Mouse (Mus musculus) liver, adult 2 months (tissue): ENCODE measurements around the gene Fbxo6. TPM values are rescaled to one million over a fixed set of nuclear protein-coding genes. Genes with fewer than 3 reads are reported as not detected.

ENCODE experiments used
- DNase-seq: peaks from one replicate; pipeline ENCODE4 v3.0.0-alpha.2; 2011; ENCODE audit warnings: low read depth, low spot score; ENCODE audit errors: extremely low read depth
- H3K27ac ChIP-seq: fragments of 200-500 bp; replicated peaks from 2 replicates; pipeline ENCODE4 v1.5.1; 2012; ENCODE audit warnings: low read depth, mild to moderate bottlenecking, control low read depth, inconsistent platforms, low read length; ENCODE audit not compliant: insufficient read depth
- H3K27me3 ChIP-seq: fragments of 200-500 bp; 2 replicates; pipeline ENCODE4 v1.6.1; 2012; ENCODE audit warnings: mild to moderate bottlenecking, moderate library complexity, low read length, inconsistent platforms; ENCODE audit not compliant: control insufficient read depth, insufficient read depth
- H3K36me3 ChIP-seq: fragments of 200-500 bp; 2 replicates; pipeline ENCODE4 v1.6.1; 2012; ENCODE audit warnings: low read length, inconsistent platforms; ENCODE audit not compliant: control insufficient read depth, insufficient read depth
- H3K4me1 ChIP-seq: fragments of 200-500 bp; 2 replicates; pipeline ENCODE4 v1.6.1; 2011; ENCODE audit warnings: low read length; ENCODE audit not compliant: control insufficient read depth, insufficient read depth
- H3K4me3 ChIP-seq: fragments of 200-500 bp; 2 replicates; pipeline ENCODE4 v1.5.1; 2011; ENCODE audit warnings: low read depth, mild to moderate bottlenecking, control low read depth, low read length, moderate library complexity; ENCODE audit not compliant: insufficient read depth
- H3K79me2 ChIP-seq: fragments of 200-500 bp; 2 replicates; pipeline ENCODE4 v1.6.1; 2012; ENCODE audit warnings: inconsistent platforms, mild to moderate bottlenecking, low read length, moderate library complexity; ENCODE audit not compliant: control insufficient read depth, insufficient read depth
- H3K9ac ChIP-seq: fragments of 200-500 bp; 2 replicates; pipeline ENCODE4 v1.6.1; 2012; ENCODE audit warnings: low read depth, mild to moderate bottlenecking, control low read depth, inconsistent platforms, low read length
- CTCF ChIP-seq: fragments of 200-500 bp; IDR thresholded peaks from 2 replicates; pipeline ENCODE4 v1.5.1; 2011; ENCODE audit warnings: low read depth, low read length, control low read depth
- POLR2A ChIP-seq: fragments of 200-500 bp; IDR thresholded peaks from 2 replicates; pipeline ENCODE4 v1.6.1; 2011; ENCODE audit warnings: low read length, control low read depth; ENCODE audit not compliant: insufficient read depth; ENCODE audit errors: extremely low read depth
- WGBS: fragments of 180-500 bp; shearing (Covaris S2); methylation state at CpG from one replicate; pipeline ENCODE4 v1.1.7; 2018; 5-methylcytosine and 5-hydroxymethylcytosine counted together
- polyA plus RNA-seq: library from polyadenylated mRNA; depleted of rRNA; stranded (reverse); fragments of >200 nt; gene quantifications from 2 replicates; pipeline ENCODE4 v1.2.3, GENCODE M21; 2012
- total RNA-seq: library from RNA; depleted of rRNA; stranded (reverse); fragments of >200 nt; gene quantifications from 2 replicates; pipeline ENCODE4 v1.2.3, GENCODE M21; 2014

Gene Fbxo6
- total and polyA plus RNA-seq, 2 experiments, result 38.7 to 91.9 TPM

- TF ChIP-seq CTCF (peak; percentile 93), POLR2A (0 out of 2 replicates have a peak, but pooled peaks have one; percentile 46)
- H3K27me3 ChIP-seq, result no peaks in the 10 kb centered on the region
- DNase-seq, result peak; percentile 84
- H3K79me2 ChIP-seq, result peaks cover 4% of the 10 kb centered on the region; the same call in 1 of the 2 replicates
- peak overlapping the region; percentile 92 for H3K9ac ChIP-seq
- H3K36me3 ChIP-seq, result no peaks in the 10 kb centered on the region
- peaks cover 9% of the 10 kb centered on the region for H3K4me1 ChIP-seq
- peak overlapping the region; percentile 95 for H3K27ac ChIP-seq
- under 1% methylated on average over 65 of the region's 65 CpGs for WGBS
- H3K4me3 ChIP-seq, result peak overlapping the region; percentile 87
Measured at GRCm38 (mm10) chr4:148140098-148141011, 11.6 kb downstream of the Fbxo6 start.

GRCm38 (mm10) chr4:148139767-148140097 lies 12.2 kb downstream of the Fbxo6 start:
- DNase-seq, result no peak

GRCm38 (mm10) chr4:148137503-148137902 lies 14.4 kb downstream of the Fbxo6 start:
- no peaks in the 10 kb centered on the region for H3K36me3 ChIP-seq
- no peaks in the 10 kb centered on the region for H3K4me1 ChIP-seq
- no peak overlapping the region for H3K9ac ChIP-seq
- H3K79me2 ChIP-seq, result peaks cover 4% of the 10 kb centered on the region; the same call in 1 of the 2 replicates
- no peak overlapping the region for H3K27ac ChIP-seq
- no peak overlapping the region for H3K4me3 ChIP-seq
- no peak for TF ChIP-seq POLR2A
- TF ChIP-seq CTCF, result no peak
- 63% methylated on average over 8 of the region's 8 CpGs for WGBS
- DNase-seq, result no peak
- H3K27me3 ChIP-seq, result no peaks in the 10 kb centered on the region

More at GRCm38 (mm10) chr4:148139767-148140097, 12.2 kb downstream of the Fbxo6 start:
- H3K4me3 ChIP-seq, result peak overlapping the region; percentile 87
- no peaks in the 10 kb centered on the region for H3K27me3 ChIP-seq
- H3K79me2 ChIP-seq, result peaks cover 4% of the 10 kb centered on the region; the same call in 1 of the 2 replicates
- peak overlapping the region; percentile 54 for H3K9ac ChIP-seq
- WGBS, result 2% methylated on average over 12 of the region's 12 CpGs
- no peak for TF ChIP-seq CTCF
- peaks cover 9% of the 10 kb centered on the region for H3K4me1 ChIP-seq
- H3K27ac ChIP-seq, result peak overlapping the region; percentile 39
- no peaks in the 10 kb centered on the region for H3K36me3 ChIP-seq

GRCm38 (mm10) chr4:148134988-148135387 lies 17.0 kb downstream of the Fbxo6 start:
- H3K27ac ChIP-seq, result no peak overlapping the region
- no peak overlapping the region for H3K4me3 ChIP-seq
- no peaks in the 10 kb centered on the region for H3K4me1 ChIP-seq
- DNase-seq, result no peak
- TF ChIP-seq POLR2A, result no peak
- TF ChIP-seq CTCF, result no peak
- peaks cover 11% of the 10 kb centered on the region for H3K27me3 ChIP-seq
- H3K9ac ChIP-seq, result no peak overlapping the region
- H3K36me3 ChIP-seq, result no peaks in the 10 kb centered on the region
- WGBS, result 58% methylated on average over 8 of the region's 8 CpGs
- H3K79me2 ChIP-seq, result no peaks in the 10 kb centered on the region

- peaks cover 14% of the 10 kb centered on the region for H3K27me3 ChIP-seq
- 4% methylated on average over 21 of the region's 21 CpGs for WGBS
- no peaks in the 10 kb centered on the region for H3K79me2 ChIP-seq
- H3K9ac ChIP-seq, result no peak overlapping the region
- no peak overlapping the region for H3K27ac ChIP-seq
- TF ChIP-seq POLR2A (no peak), CTCF (no peak)
- no peak for DNase-seq
- no peaks in the 10 kb centered on the region for H3K36me3 ChIP-seq
- no peak overlapping the region for H3K4me3 ChIP-seq
- no peaks in the 10 kb centered on the region for H3K4me1 ChIP-seq
Measured at GRCm38 (mm10) chr4:148131497-148132081, 20.4 kb downstream of the Fbxo6 start.
